Mouse (Mus musculus) CH12.LX (cell line): Measurements from ENCODE around the gene Tet2. TPM values are rescaled to one million over a fixed set of nuclear protein-coding genes. Genes with fewer than 3 reads are reported as not detected.

ENCODE experiments used
- DNase-seq: peaks from one replicate; pipeline ENCODE4 v3.0.0-alpha.2; 2013; ENCODE audit errors: extremely low read depth
- H3K27ac ChIP-seq: 2 replicates; pipeline ENCODE4 v1.5.1; 2012; ENCODE audit warnings: low read depth, mild to moderate bottlenecking, control low read depth, moderate library complexity; ENCODE audit not compliant: insufficient read depth
- H3K27me3 ChIP-seq: replicated peaks from 2 replicates; pipeline ENCODE3; 2012; ENCODE audit warnings: inconsistent platforms
- H3K36me3 ChIP-seq, 2 experiments: replicated peaks in 1 of 2; 2 replicates each; pipeline versions ENCODE3 to v1.6.1; 2012; ENCODE audit warnings: inconsistent platforms in 1 of 2, low read length in 1 of 2, mild to moderate bottlenecking in 1 of 2, mixed read lengths in 1 of 2, moderate library complexity in 1 of 2; ENCODE audit not compliant: control insufficient read depth in 1 of 2, insufficient read depth in 1 of 2
- H3K4me1 ChIP-seq, 2 experiments: 2 replicates each; pipeline ENCODE4 v1.6.1; 2012; ENCODE audit warnings: inconsistent platforms in 1 of 2, moderate library complexity in 1 of 2; ENCODE audit not compliant: insufficient read depth in 2 of 2, control insufficient read depth in 1 of 2
- H3K4me2 ChIP-seq: 2 replicates; pipeline ENCODE4 v1.6.1; 2012; ENCODE audit warnings: low read depth, mild to moderate bottlenecking, control low read depth; ENCODE audit not compliant: poor library complexity, insufficient read depth, severe bottlenecking
- H3K4me3 ChIP-seq, 3 experiments: fragments of 150-350 bp in 1 of 3; sonication (generic) in 1 of 3; replicated peaks in 1 of 3; 2 replicates each; pipeline versions ENCODE3 to v1.5.1; 2011 to 2012; ENCODE audit warnings: low read depth in 2 of 3, low read length in 2 of 3, mild to moderate bottlenecking in 2 of 3, moderate library complexity in 2 of 3, control low read depth in 1 of 3, improper control_type of control experiment in 1 of 3, inconsistent platforms in 1 of 3, mixed read lengths in 1 of 3; ENCODE audit not compliant: poor library complexity in 1 of 3
- H3K79me2 ChIP-seq: replicated peaks from 2 replicates; pipeline ENCODE4 v1.6.1; 2012; ENCODE audit warnings: mild to moderate bottlenecking, moderate library complexity; ENCODE audit not compliant: control insufficient read depth, poor library complexity, insufficient read depth, severe bottlenecking; ENCODE audit errors: extremely low read depth
- H3K9ac ChIP-seq: 2 replicates; pipeline ENCODE4 v1.6.1; 2012; ENCODE audit warnings: low read depth, mild to moderate bottlenecking, control low read depth, moderate library complexity; ENCODE audit not compliant: insufficient read depth
- H3K9me3 ChIP-seq: replicated peaks from 2 replicates; pipeline ENCODE3; 2012; ENCODE audit warnings: low read length, inconsistent platforms, mixed read lengths
- BHLHE40 ChIP-seq: IDR thresholded peaks from 2 replicates; pipeline ENCODE4 v1.6.1; 2011; ENCODE audit warnings: mild to moderate bottlenecking, low read depth, low read length, improper control_type of control experiment
- CTCF ChIP-seq, 2 experiments: IDR thresholded peaks in 1 of 2; conservative IDR thresholded peaks in 1 of 2; 2 replicates each; pipeline ENCODE4 v1.5.1; 2011 to 2012; ENCODE audit warnings: low read depth in 2 of 2, low read length in 2 of 2, improper control_type of control experiment in 1 of 2, inconsistent platforms in 1 of 2, mild to moderate bottlenecking in 1 of 2, moderate library complexity in 1 of 2
- ELF1 ChIP-seq: IDR thresholded peaks from 2 replicates; pipeline ENCODE4 v1.6.1; 2014; ENCODE audit warnings: low read depth, mild to moderate bottlenecking, inconsistent platforms, low read length, improper control_type of control experiment
- ETS1 ChIP-seq: conservative IDR thresholded peaks from 2 replicates; pipeline ENCODE4 v1.6.1; 2012; ENCODE audit warnings: low read depth, mild to moderate bottlenecking, inconsistent platforms, low read length, improper control_type of control experiment, moderate library complexity
- GABPA ChIP-seq: IDR thresholded peaks from 2 replicates; pipeline ENCODE4 v1.6.1; 2012; ENCODE audit warnings: low read depth, low read length, improper control_type of control experiment, inconsistent platforms; ENCODE audit not compliant: insufficient replicate concordance
- HCFC1 ChIP-seq: IDR thresholded peaks from 2 replicates; pipeline ENCODE4 v1.6.1; 2012; ENCODE audit warnings: low read depth, mild to moderate bottlenecking, inconsistent platforms, low read length, improper control_type of control experiment
- IRF4 ChIP-seq: IDR thresholded peaks from 2 replicates; pipeline ENCODE4 v1.6.1; 2014; ENCODE audit warnings: low read depth, mild to moderate bottlenecking, inconsistent platforms, low read length, improper control_type of control experiment
- JUN ChIP-seq: IDR thresholded peaks from 2 replicates; pipeline ENCODE4 v1.6.1; 2011; ENCODE audit warnings: low read depth, mild to moderate bottlenecking, low read length, improper control_type of control experiment, moderate library complexity; ENCODE audit not compliant: insufficient read depth
- JUND ChIP-seq: conservative IDR thresholded peaks from 2 replicates; pipeline ENCODE4 v1.6.1; 2011; ENCODE audit warnings: low read depth, low read length, improper control_type of control experiment
- MAFK ChIP-seq: IDR thresholded peaks from 2 replicates; pipeline ENCODE4 v1.6.1; 2011; ENCODE audit warnings: low read length, improper control_type of control experiment; ENCODE audit not compliant: insufficient replicate concordance
- MEF2A ChIP-seq: IDR thresholded peaks from 2 replicates; pipeline ENCODE4 v1.6.1; 2014; ENCODE audit warnings: low read depth, mild to moderate bottlenecking, inconsistent platforms, low read length, improper control_type of control experiment, borderline replicate concordance
- MYC ChIP-seq: IDR thresholded peaks from 2 replicates; pipeline ENCODE4 v1.6.1; 2011; ENCODE audit warnings: low read depth, mild to moderate bottlenecking, improper control_type of control experiment, low read length
- NELFE ChIP-seq: IDR thresholded peaks from 2 replicates; pipeline ENCODE4 v1.6.1; 2011; ENCODE audit warnings: low read depth, low read length, improper control_type of control experiment
- NRF1 ChIP-seq: IDR thresholded peaks from 2 replicates; pipeline ENCODE4 v1.6.1; 2014; ENCODE audit warnings: low read depth, mild to moderate bottlenecking, inconsistent platforms, low read length, improper control_type of control experiment, moderate library complexity
- PAX5 ChIP-seq: IDR thresholded peaks from 2 replicates; pipeline ENCODE4 v1.6.1; 2012; ENCODE audit warnings: low read length, inconsistent platforms, mixed read lengths
- POLR2A ChIP-seq: IDR thresholded peaks from 2 replicates; pipeline ENCODE4 v1.6.1; 2011; ENCODE audit warnings: low read depth, mild to moderate bottlenecking, improper control_type of control experiment, low read length
- POLR2AphosphoS2 ChIP-seq: IDR thresholded peaks from 2 replicates; pipeline ENCODE4 v1.6.1; 2011; ENCODE audit warnings: low read depth, low read length, improper control_type of control experiment
- RAD21 ChIP-seq: IDR thresholded peaks from 2 replicates; pipeline ENCODE4 v1.6.1; 2011; ENCODE audit warnings: low read depth, mild to moderate bottlenecking, low read length, improper control_type of control experiment, moderate library complexity
- RCOR1 ChIP-seq: conservative IDR thresholded peaks from 2 replicates; pipeline ENCODE4 v1.6.1; 2012; ENCODE audit warnings: low read depth, mild to moderate bottlenecking, inconsistent platforms, low read length, improper control_type of control experiment
- SIN3A ChIP-seq: IDR thresholded peaks from 2 replicates; pipeline ENCODE4 v1.6.1; 2012; ENCODE audit warnings: low read length, improper control_type of control experiment, inconsistent platforms
- SMC3 ChIP-seq: IDR thresholded peaks from 2 replicates; pipeline ENCODE4 v1.6.1; 2011; ENCODE audit warnings: low read depth, low read length, improper control_type of control experiment
- USF2 ChIP-seq: conservative IDR thresholded peaks from 2 replicates; pipeline ENCODE4 v1.6.1; 2011; ENCODE audit warnings: low read depth, low read length, improper control_type of control experiment
- ZC3H11A ChIP-seq: IDR thresholded peaks from 2 replicates; pipeline ENCODE4 v1.6.1; 2012; ENCODE audit warnings: low read depth, mild to moderate bottlenecking, inconsistent platforms, low read length, improper control_type of control experiment
- ZKSCAN1 ChIP-seq: IDR thresholded peaks from 2 replicates; pipeline ENCODE4 v1.6.1; 2012; ENCODE audit warnings: low read depth, inconsistent platforms, low read length, improper control_type of control experiment, borderline replicate concordance
- ZNF384 ChIP-seq: IDR thresholded peaks from 2 replicates; pipeline ENCODE4 v1.6.1; 2012; ENCODE audit warnings: low read depth, low read length, improper control_type of control experiment, inconsistent platforms
- dilution Hi-C: fragments of 300-500 bp; cut with MboI; formaldehyde crosslinking; loops from 2 replicates; pipeline ENCODE4 v1.14.3; 2020; ENCODE audit warnings: low sequenced_read_pairs; ENCODE audit not compliant: extremely low pct_unique_long_range_greater_than_20kb, extremely low pct_ligation_motif_present
- in situ Hi-C: fragments of 300-500 bp; cut with MboI; formaldehyde crosslinking; loops from 3 replicates; pipeline ENCODE4 v1.14.3; 2019; ENCODE audit warnings: low sequenced_read_pairs, low pct_ligation_motif_present, low pct_unique_long_range_greater_than_20kb, mixed read lengths
- polyA plus RNA-seq: library from polyadenylated mRNA; unstranded; fragments of >175 nt; gene quantifications from 2 replicates; pipeline ENCODE4 v1.2.1, GENCODE M21; 2012; ENCODE audit warnings: low read depth; ENCODE audit not compliant: insufficient read length
- total RNA-seq, 2 experiments: library from RNA; depleted of rRNA; stranded (reverse); fragments of 300-350 nt in 1 of 2; fragments of >200 nt in 1 of 2; gene quantifications; 2 replicates each; pipeline ENCODE4 v1.2.3; 2012 to 2014

The Tet2 gene
- total and polyA plus RNA-seq, 3 experiments = 38.5 to 78.5 (median 51.3) TPM

GRCm38 (mm10) chr3:133557154-133557553 lies 12.2 kb upstream of the Tet2 start:
- DNase-seq = no peak
- no peak overlapping the region for H3K4me3 ChIP-seq
- dilution Hi-C loops = no loop called here
- in situ Hi-C loops = no loop called here
- no peaks in the 10 kb centered on the region for H3K27me3 ChIP-seq
- peak; percentile 44; the same call in 1 of the 2 replicates for TF ChIP-seq ZNF384
- TF ChIP-seq JUN = no peak
- TF ChIP-seq, all 38 proteins: peak for 1
- no peaks in the 10 kb centered on the region for H3K9me3 ChIP-seq
- no peak overlapping the region for H3K27ac ChIP-seq
- no peak overlapping the region for H3K4me2 ChIP-seq
- H3K9ac ChIP-seq = no peak overlapping the region
- H3K79me2 ChIP-seq = no peaks in the 10 kb centered on the region
- H3K36me3 ChIP-seq = no peaks in the 10 kb centered on the region
- peaks cover 26 to 29% of the 10 kb centered on the region in 2 experiments for H3K4me1 ChIP-seq

GRCm38 (mm10) chr3:133555378-133555777 lies 10.4 kb upstream of the Tet2 start:
- Histone ChIP-seq H3K4me2 (no peak overlapping the region), H3K36me3 (no peaks in the 10 kb centered on the region), H3K27ac (no peak overlapping the region), H3K27me3 (no peaks in the 10 kb centered on the region), H3K79me2 (no peaks in the 10 kb centered on the region), H3K4me3 (no peak overlapping the region), H3K9ac (no peak overlapping the region), H3K4me1 (peaks cover 25 to 26% of the 10 kb centered on the region in 2 experiments), H3K9me3 (no peaks in the 10 kb centered on the region)
- TF ChIP-seq SMC3 = no peak
- no peak for TF ChIP-seq NRF1
- no peak for TF ChIP-seq JUND
- TF ChIP-seq BHLHE40 = no peak
- no peak for TF ChIP-seq USF2
- no peak for TF ChIP-seq ZKSCAN1
- no peak for TF ChIP-seq ELF1
- TF ChIP-seq HCFC1 = no peak
- TF ChIP-seq ETS1 = no peak
- TF ChIP-seq GABPA = no peak
- no peak for TF ChIP-seq JUN
- no peak for TF ChIP-seq MYC
- no peak for TF ChIP-seq NELFE
- no peak for DNase-seq
- dilution Hi-C loops = no loop called here
- in situ Hi-C loops = no loop called here

GRCm38 (mm10) chr3:133554552-133555067 lies 9.7 kb upstream of the Tet2 start:
- Histone ChIP-seq H3K4me2 (peak overlapping the region; percentile 48), H3K9ac (peak overlapping the region; percentile 7), H3K36me3 (no peaks in the 10 kb centered on the region), H3K27me3 (no peaks in the 10 kb centered on the region), H3K4me3 (no peak overlapping the region), H3K27ac (peak overlapping the region; percentile 62), H3K9me3 (no peaks in the 10 kb centered on the region), H3K79me2 (no peaks in the 10 kb centered on the region), H3K4me1 (peaks cover 22 to 24% of the 10 kb centered on the region in 2 experiments)
- DNase-seq = peak; percentile 70
- in situ Hi-C loops = no loop called here
- dilution Hi-C loops = no loop called here
- TF ChIP-seq ZC3H11A = no peak
- no peak for TF ChIP-seq MAFK
- TF ChIP-seq HCFC1 = no peak
- no peak; the same call in 1 of the 2 replicates for TF ChIP-seq SMC3
- peak; percentile 19; the same call in 1 of the 2 replicates for TF ChIP-seq ELF1
- TF ChIP-seq SIN3A = no peak; the same call in 1 of the 2 replicates
- peak; percentile 26; the same call in 1 of the 2 replicates for TF ChIP-seq MEF2A
- no peak for TF ChIP-seq POLR2AphosphoS2
- no peak for TF ChIP-seq PAX5
- no peak for TF ChIP-seq GABPA
- TF ChIP-seq RAD21 = no peak
- peak; percentile 82 for TF ChIP-seq BHLHE40
- TF ChIP-seq RCOR1 = no peak
- 0 out of 2 replicates have a peak, but pooled peaks have one; percentile 18 for TF ChIP-seq IRF4
- TF ChIP-seq USF2 = no peak
- no peak for TF ChIP-seq CTCF (conservative IDR thresholded peaks at IDR 0.05 in 1 of 2, IDR thresholded peaks at IDR 0.05 in 1 of 2; ENCODE audit: low read depth in 2 of 2, low read length in 2 of 2)
- peak; percentile 46; the same call in 1 of the 2 replicates for TF ChIP-seq POLR2A
- no peak for TF ChIP-seq NRF1
